Mouse (Mus musculus): ENCODE measurements at regions not wholly inside any gene's neighbourhood (a gene's known extent, or its start where the extent isn't known, plus 50 kb on each side); places are given as distances from the start of the nearest gene placed in this dataset.
A peak's percentile ranks its signal among the peaks of the same experiment; 100 is the strongest.

DNA sequence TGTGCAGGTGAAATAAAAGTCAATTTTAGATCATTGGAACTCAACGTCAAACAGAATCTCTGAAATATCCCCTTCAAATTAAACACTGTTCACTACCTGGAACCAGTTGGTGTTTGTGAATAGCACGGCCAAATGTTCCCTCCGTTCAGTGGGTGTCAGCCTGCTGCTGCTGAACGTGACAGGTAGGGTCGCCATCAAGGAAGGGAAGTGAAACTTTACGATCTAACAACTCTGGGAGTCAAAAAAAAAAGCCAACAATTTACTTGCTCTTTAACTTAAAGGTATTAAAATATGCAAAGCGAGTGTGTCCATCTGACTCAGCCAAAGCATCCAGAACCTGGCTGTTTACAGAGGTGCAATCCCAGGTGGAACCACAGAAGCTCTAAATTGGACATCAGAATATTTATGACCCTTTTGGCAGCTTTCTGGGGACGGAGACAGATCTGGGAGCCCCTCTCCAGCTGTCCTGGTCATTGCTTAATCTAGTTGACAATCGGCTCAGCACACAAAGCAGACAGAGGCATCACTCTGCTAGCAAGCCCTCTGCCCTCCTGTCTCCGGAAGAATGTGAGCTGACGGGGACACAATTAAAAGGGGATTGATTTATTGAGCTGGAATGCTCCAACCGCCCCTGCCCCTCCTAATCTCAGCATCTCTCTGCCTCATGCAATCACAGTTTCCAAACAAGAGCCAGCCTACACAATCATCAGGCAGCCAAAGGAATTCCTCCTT lies 191.9 kb downstream of the 1500009L16Rik start:
- no peak overlapping the region for H3K27ac ChIP-seq
- peaks cover 17% of the 10 kb centered on the region for H3K4me1 ChIP-seq
- no peak overlapping the region for H3K4me3 ChIP-seq
- no peaks in the 10 kb centered on the region; the same call in 1 of the 2 replicates for H3K9me3 ChIP-seq
- H3K27me3 ChIP-seq (ENCODE audit: insufficient read depth, poor library complexity, severe bottlenecking) = no peaks in the 10 kb centered on the region
- 52% methylated on average over 12 of the region's 12 CpGs for WGBS
- 0 out of 2 replicates have a peak, but pooled peaks cover 2% of the 10 kb centered on the region for H3K36me3 ChIP-seq
- DNase-seq (ENCODE audit: low spot score) = no peak

DNA sequence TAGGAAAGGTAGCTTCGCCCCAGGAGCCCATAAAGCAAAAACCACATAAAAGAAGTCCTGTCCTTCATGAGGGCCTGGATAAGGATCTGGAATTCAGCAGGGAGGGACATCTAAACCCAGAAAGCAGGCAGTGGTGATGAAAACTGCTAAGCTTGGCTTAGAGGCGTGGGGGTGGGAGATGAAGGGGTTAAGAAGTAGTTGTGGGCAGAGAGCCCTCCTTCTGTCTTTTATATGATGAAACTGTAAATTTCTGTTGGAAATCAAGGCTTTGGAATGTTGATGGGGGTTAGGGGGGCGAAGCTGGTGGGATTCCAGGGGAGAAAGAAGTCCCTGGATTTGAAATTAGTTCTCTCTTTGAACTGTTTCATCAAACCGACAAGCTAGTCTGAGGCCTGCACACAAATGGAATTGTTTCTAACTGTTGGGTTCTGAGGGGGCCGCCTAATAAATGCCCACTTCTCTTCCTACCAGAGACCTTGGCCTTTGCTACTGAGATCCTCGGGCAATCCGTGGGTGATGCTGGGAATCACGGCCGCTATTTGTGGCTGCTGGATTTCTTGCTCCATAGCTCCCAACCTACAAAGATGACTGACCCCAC lies 192.6 kb downstream of the 1500009L16Rik start:
- H3K9me3 ChIP-seq = no peaks in the 10 kb centered on the region; the same call in 1 of the 2 replicates
- no peak for DNase-seq (ENCODE audit: low spot score)
- H3K4me1 ChIP-seq = peaks cover 17% of the 10 kb centered on the region
- WGBS = 65% methylated on average over 9 of the region's 9 CpGs
- H3K27ac ChIP-seq = peak overlapping the region; percentile 52
- H3K36me3 ChIP-seq = 0 out of 2 replicates have a peak, but pooled peaks cover 2% of the 10 kb centered on the region
- H3K4me3 ChIP-seq = no peak overlapping the region
- H3K27me3 ChIP-seq (ENCODE audit: insufficient read depth, poor library complexity, severe bottlenecking) = no peaks in the 10 kb centered on the region

DNA sequence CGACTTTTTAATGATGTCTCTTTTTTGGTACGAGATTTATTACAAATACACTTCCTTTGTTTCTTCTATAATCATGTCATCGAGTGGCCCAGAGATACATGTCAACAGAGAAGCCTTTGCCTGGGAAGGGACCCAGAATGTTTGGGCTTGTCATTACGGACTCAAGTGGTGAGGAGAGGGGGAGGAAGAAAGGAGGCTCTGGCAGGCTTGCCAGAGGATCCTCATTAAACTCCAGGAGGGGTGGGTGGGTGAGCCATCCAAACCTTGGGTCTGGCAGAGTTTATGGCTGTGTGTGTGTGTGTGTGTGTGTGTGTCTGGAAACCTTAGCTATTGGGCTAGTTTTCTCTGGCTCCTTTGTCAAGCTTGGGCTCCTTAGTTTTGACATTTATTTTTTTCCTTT lies 204.3 kb downstream of the 1500009L16Rik start:
- H3K27me3 ChIP-seq (ENCODE audit: insufficient read depth, poor library complexity, severe bottlenecking) = no peaks in the 10 kb centered on the region
- H3K9me3 ChIP-seq = no peaks in the 10 kb centered on the region
- no peaks in the 10 kb centered on the region for H3K4me1 ChIP-seq
- H3K4me3 ChIP-seq = no peak overlapping the region
- H3K27ac ChIP-seq = no peak overlapping the region
- DNase-seq (ENCODE audit: low spot score) = no peak
- no peaks in the 10 kb centered on the region for H3K36me3 ChIP-seq
- WGBS = 63% methylated on average over 4 of the region's 4 CpGs

DNA sequence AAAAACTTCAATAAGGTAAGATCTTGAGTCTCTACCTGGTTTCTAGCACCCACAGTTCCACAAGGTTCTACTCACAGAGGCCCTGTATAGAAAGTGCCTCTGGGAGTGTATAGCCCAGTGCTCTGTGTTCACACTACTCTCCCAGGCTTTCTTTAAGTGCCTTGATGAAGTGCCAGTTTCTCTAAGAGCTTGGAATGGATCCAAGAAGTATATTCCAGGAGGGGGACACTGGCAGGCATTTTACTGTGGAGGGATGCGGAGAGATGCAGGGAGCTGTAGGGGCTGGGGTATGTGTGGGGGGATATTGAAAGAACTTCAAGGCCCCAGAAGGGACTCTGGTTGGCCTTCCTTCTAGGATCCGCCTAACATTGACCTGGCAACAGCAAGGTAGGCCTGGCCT lies 204.9 kb downstream of the 1500009L16Rik start:
- H3K27me3 ChIP-seq (ENCODE audit: insufficient read depth, poor library complexity, severe bottlenecking) = no peaks in the 10 kb centered on the region
- H3K9me3 ChIP-seq = no peaks in the 10 kb centered on the region
- H3K27ac ChIP-seq = no peak overlapping the region
- no peak for DNase-seq (ENCODE audit: low spot score)
- 90% methylated on average over 2 of the region's 2 CpGs for WGBS
- no peaks in the 10 kb centered on the region for H3K36me3 ChIP-seq
- no peak overlapping the region for H3K4me3 ChIP-seq
- no peaks in the 10 kb centered on the region for H3K4me1 ChIP-seq

DNA sequence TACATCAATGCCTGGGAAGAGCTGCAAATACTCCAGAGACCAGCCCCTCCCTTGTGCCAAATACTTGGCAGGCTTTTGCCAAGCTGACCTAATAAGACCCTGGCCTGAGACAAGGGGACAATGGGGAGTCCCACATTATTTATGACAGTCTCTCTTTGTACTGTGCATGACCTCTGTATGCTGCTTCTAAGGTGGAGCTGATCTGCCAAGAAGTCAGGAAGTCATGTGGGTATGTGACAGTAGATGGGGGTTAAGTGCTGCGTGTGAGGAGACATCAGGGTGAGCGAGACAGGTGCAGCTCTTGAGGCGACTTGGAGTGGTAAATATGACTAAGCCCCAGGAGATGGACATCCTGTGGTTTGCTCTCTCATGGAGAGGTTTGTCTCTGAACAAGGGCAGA lies 209.1 kb downstream of the 1500009L16Rik start:
- Histone ChIP-seq H3K9me3 (no peaks in the 10 kb centered on the region), H3K27me3 (ENCODE audit: insufficient read depth, poor library complexity, severe bottlenecking) (0 out of 2 replicates have a peak, but pooled peaks cover 4% of the 10 kb centered on the region), H3K36me3 (no peaks in the 10 kb centered on the region), H3K27ac (no peak overlapping the region), H3K4me1 (no peaks in the 10 kb centered on the region), H3K4me3 (no peak overlapping the region)
- 77% methylated on average over 3 of the region's 3 CpGs for whole genome bisulfite sequencing
- DNase-seq (ENCODE audit: low spot score) = no peak

DNA sequence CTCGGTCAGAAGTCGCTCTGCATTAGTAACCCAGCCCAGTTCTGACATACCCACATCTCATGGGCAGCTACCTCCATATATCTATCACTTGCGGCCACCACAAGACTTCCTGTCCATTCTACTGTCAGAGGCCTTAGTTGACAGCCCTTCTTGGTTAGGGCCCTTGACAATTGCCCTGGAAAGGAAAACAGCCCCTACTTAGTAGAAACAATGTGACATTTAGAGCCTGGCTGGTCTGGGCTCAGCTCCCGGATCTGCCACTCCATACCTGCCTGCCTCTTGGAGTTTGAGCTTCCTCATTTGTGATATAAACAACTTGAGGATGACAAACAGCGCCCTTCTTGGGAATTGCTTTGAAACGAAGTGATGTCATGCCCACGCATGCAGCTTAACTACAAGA lies 210.5 kb downstream of the 1500009L16Rik start:
- Histone ChIP-seq H3K36me3 (no peaks in the 10 kb centered on the region), H3K4me1 (peaks cover 5% of the 10 kb centered on the region), H3K27ac (no peak overlapping the region), H3K27me3 (ENCODE audit: insufficient read depth, poor library complexity, severe bottlenecking) (0 out of 2 replicates have a peak, but pooled peaks cover 4% of the 10 kb centered on the region), H3K4me3 (no peak overlapping the region), H3K9me3 (no peaks in the 10 kb centered on the region)
- 72% methylated on average over 7 of the region's 7 CpGs for WGBS
- DNase-seq (ENCODE audit: low spot score) = no peak

DNA sequence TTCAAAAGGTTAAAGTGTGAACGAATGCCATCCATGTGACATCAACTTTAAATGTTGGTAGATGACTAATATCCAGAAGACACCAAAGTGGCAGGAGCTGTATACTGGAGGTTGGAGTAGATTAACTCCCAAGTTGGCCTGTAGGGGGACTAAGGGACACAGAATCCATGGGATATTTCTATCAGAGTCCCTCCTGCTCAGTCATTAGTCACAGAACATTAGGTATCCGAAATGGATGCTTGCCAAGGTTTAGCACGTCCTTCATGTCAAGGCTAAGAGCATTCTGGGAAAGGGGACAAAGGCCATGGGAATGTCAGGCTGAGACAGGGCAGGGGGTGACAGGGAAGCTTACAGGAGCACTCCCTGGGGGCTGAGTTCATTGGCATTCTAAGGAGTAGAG lies 211.8 kb downstream of the 1500009L16Rik start:
- H3K9me3 ChIP-seq = no peaks in the 10 kb centered on the region
- DNase-seq (ENCODE audit: low spot score) = no peak
- WGBS = 67% methylated on average over 3 of the region's 3 CpGs

DNA sequence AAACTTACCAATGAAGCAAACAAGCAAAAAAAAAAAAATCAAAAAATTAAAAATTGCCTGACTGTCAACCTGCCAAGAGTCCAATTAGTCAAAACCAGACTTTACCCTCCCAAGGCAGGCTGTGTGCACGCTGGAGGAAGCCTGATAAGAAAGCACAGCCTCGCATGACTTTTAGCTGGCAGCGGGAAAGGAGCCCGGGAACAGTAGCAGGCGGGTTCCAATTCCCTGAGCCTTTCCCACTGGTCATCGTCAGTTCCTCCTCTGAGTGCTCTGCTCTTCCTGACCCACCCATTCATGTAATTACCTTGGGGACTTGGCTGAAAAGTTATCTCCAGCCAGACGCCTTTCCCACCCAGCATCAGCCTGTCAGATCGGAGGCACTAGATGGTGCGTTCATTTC lies 214.5 kb downstream of the 1500009L16Rik start:
- no peak overlapping the region for H3K4me3 ChIP-seq
- WGBS = 28% methylated on average over 9 of the region's 9 CpGs
- H3K36me3 ChIP-seq = no peaks in the 10 kb centered on the region
- peaks cover 16% of the 10 kb centered on the region for H3K4me1 ChIP-seq
- no peak for DNase-seq (ENCODE audit: low spot score)
- H3K27ac ChIP-seq = no peak overlapping the region
- 0 out of 2 replicates have a peak, but pooled peaks cover 4% of the 10 kb centered on the region for H3K27me3 ChIP-seq (ENCODE audit: insufficient read depth, poor library complexity, severe bottlenecking)
- no peaks in the 10 kb centered on the region for H3K9me3 ChIP-seq

More for the DNA sequence above, 211.8 kb downstream of the 1500009L16Rik start:
- 0 out of 2 replicates have a peak, but pooled peaks cover 4% of the 10 kb centered on the region for H3K27me3 ChIP-seq (ENCODE audit: insufficient read depth, poor library complexity, severe bottlenecking)
- no peak overlapping the region for H3K27ac ChIP-seq
- H3K4me1 ChIP-seq = peaks cover 5% of the 10 kb centered on the region
- H3K4me3 ChIP-seq = no peak overlapping the region
- H3K36me3 ChIP-seq = no peaks in the 10 kb centered on the region

DNA sequence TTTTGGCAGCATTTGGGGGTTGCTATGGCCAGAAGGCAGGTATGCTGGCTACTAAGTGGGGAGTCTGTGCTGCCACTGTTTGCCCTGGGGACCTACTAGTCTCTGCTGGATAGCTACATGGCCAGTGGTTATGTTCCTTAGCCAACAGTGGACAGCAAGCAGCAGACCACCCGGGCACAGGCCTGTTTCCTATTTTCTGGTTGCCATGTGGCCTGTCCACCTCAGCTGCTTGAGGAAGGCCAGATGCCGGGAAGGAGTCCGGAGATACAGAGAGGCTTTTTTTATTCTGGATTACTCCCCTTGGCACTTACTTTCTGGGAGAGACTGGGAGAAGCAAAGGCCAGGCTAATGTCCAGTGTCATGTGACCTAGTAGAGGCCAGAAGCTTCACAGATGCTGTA lies 219.4 kb downstream of the 1500009L16Rik start:
- Histone ChIP-seq H3K36me3 (no peaks in the 10 kb centered on the region), H3K4me3 (no peak overlapping the region), H3K27me3 (ENCODE audit: insufficient read depth, poor library complexity, severe bottlenecking) (no peaks in the 10 kb centered on the region), H3K9me3 (no peaks in the 10 kb centered on the region), H3K27ac (peak overlapping the region; percentile 44; the same call in 1 of the 2 replicates), H3K4me1 (peaks cover 25% of the 10 kb centered on the region)
- DNase-seq (ENCODE audit: low spot score) = no peak
- WGBS = 35% methylated on average over 3 of the region's 3 CpGs

DNA sequence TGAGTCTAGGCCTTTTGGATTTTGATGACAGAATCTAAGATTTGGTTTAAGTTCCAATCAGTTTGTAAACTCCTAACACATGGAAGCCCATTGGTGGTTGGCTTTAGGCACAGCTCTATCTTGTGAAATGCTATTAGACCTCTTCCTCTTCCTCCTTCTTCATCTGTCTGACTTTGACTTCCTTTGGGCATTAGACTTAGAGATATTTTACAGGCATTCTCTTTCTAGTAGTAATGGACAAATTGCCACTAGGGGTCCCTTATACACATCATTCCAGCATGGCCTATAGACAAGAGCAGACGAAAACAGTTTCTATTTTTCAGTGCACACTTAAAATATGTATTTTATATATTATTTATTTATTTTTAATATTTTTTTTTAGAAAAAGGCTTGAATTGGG lies 221.5 kb downstream of the 1500009L16Rik start:
- Histone ChIP-seq H3K36me3 (no peaks in the 10 kb centered on the region), H3K9me3 (no peaks in the 10 kb centered on the region), H3K4me1 (peaks cover 22% of the 10 kb centered on the region), H3K27me3 (ENCODE audit: insufficient read depth, poor library complexity, severe bottlenecking) (no peaks in the 10 kb centered on the region), H3K4me3 (no peak overlapping the region), H3K27ac (no peak overlapping the region)
- 91% methylated on average over 1 of the region's 1 CpGs for WGBS
- no peak for DNase-seq (ENCODE audit: low spot score)

DNA sequence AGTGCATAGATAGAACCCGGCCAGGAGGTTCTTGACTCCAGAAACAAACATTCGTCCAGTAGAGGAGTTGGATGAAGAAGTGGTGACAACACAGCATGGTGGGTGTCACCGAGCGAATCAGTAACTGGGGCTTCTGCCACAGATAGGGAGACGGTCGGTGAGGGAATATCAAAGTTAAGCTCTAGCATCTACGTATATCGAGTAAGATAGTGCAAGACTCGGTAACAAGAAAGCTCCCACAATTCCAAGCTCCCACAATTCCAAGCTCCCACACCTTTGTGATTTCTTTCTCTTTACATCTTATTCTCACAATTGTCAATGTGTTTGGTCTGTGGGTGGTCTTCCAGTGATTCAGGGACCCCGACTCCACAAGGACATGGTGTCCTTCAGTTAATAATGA lies 222.2 kb downstream of the 1500009L16Rik start:
- DNase-seq (ENCODE audit: low spot score) = no peak
- no peak overlapping the region for H3K4me3 ChIP-seq
- no peaks in the 10 kb centered on the region for H3K9me3 ChIP-seq
- 0 out of 2 replicates have a peak overlapping the region, but pooled peaks have one; percentile 3 for H3K27ac ChIP-seq
- no peaks in the 10 kb centered on the region for H3K27me3 ChIP-seq (ENCODE audit: insufficient read depth, poor library complexity, severe bottlenecking)
- no peaks in the 10 kb centered on the region for H3K36me3 ChIP-seq
- H3K4me1 ChIP-seq = peaks cover 22% of the 10 kb centered on the region
- WGBS = 89% methylated on average over 10 of the region's 10 CpGs

DNA sequence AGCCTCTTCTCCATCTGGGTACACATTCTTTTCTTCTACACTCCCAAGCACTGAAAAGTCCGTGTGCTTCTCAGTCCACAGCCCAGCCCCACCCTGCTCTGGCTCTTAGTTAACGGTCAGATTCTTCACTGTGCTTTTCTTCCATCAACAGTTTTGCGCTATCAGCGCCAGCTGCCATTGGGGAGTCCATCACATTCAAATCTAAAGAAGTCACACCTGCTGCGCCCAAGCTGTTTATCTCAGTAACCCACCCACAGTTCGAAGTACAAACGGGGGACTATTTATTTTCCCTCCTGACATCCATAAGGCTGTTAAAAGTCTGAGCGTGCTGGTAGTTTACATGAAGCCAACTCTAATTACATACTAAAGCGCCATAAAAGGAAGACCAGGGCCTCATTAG lies 222.8 kb downstream of the 1500009L16Rik start:
- H3K27me3 ChIP-seq (ENCODE audit: insufficient read depth, poor library complexity, severe bottlenecking) = no peaks in the 10 kb centered on the region
- H3K4me1 ChIP-seq = peaks cover 22% of the 10 kb centered on the region
- no peak overlapping the region for H3K4me3 ChIP-seq
- H3K9me3 ChIP-seq = no peaks in the 10 kb centered on the region
- WGBS = 59% methylated on average over 9 of the region's 9 CpGs
- no peaks in the 10 kb centered on the region for H3K36me3 ChIP-seq
- DNase-seq (ENCODE audit: low spot score) = no peak
- 0 out of 2 replicates have a peak overlapping the region, but pooled peaks have one; percentile 3 for H3K27ac ChIP-seq

Measured in heart, embryonic 10.5 days (tissue).